Mouse (Mus musculus) hindbrain, embryonic 15.5 days (tissue): ENCODE data around the gene Sgca. TPM values are rescaled to one million over a fixed set of nuclear protein-coding genes. Genes with fewer than 3 reads are reported as not detected.
"Not testable (repeated sequence)": the region's sequence is repeated elsewhere in the genome, so short reads cannot be mapped to it uniquely, and the experiment has no call there.

Experiments used
- ATAC-seq: fragments of 200-750 bp; cut with Nextera tagmentation; 2 replicates; pipeline ENCODE4 v1.8.0; 2017; ENCODE audit warnings: low read depth, moderate number of reproducible peaks, moderate TSS enrichment; ENCODE audit not compliant: low FRiP score
- H3K27ac ChIP-seq: fragments of 300-500 bp; sonication (generic); replicated peaks from 2 replicates; pipeline ENCODE4 v1.5.1; 2015; ENCODE audit warnings: mild to moderate bottlenecking, inconsistent platforms
- H3K27me3 ChIP-seq: fragments of 300-500 bp; sonication (generic); 2 replicates; pipeline ENCODE4 v1.6.1; 2015; ENCODE audit warnings: control low read depth, inconsistent platforms
- H3K36me3 ChIP-seq: fragments of 300-500 bp; sonication (generic); 2 replicates; pipeline ENCODE4 v1.6.1; 2015; ENCODE audit warnings: control low read depth, inconsistent platforms
- H3K4me1 ChIP-seq: fragments of 300-500 bp; sonication (generic); replicated peaks from 2 replicates; pipeline ENCODE4 v1.6.1; 2015; ENCODE audit warnings: control low read depth, inconsistent platforms
- H3K4me2 ChIP-seq: fragments of 300-500 bp; sonication (generic); 2 replicates; pipeline ENCODE4 v1.6.1; 2015; ENCODE audit warnings: moderate library complexity, mild to moderate bottlenecking, inconsistent platforms
- H3K4me3 ChIP-seq: fragments of 300-500 bp; sonication (generic); 2 replicates; pipeline ENCODE4 v1.5.1; 2015; ENCODE audit warnings: mild to moderate bottlenecking, inconsistent platforms
- H3K9ac ChIP-seq: fragments of 300-500 bp; sonication (generic); 2 replicates; pipeline ENCODE4 v1.6.1; 2015; ENCODE audit warnings: inconsistent platforms
- H3K9me3 ChIP-seq: fragments of 300-500 bp; sonication (generic); 2 replicates; pipeline ENCODE4 v1.6.1; 2016; ENCODE audit warnings: control low read depth, inconsistent platforms
- WGBS: fragments of 180-500 bp; shearing (Covaris S2); methylation state at CpG from one replicate; pipeline ENCODE4 v1.1.7; 2015; 5-methylcytosine and 5-hydroxymethylcytosine counted together
- polyA plus RNA-seq: library from polyadenylated mRNA; unstranded; fragments of >200 nt; fragmentation: Nextera tagmentation; extraction: Ambion mirVana; gene quantifications from 2 replicates; pipeline ENCODE4 v1.2.1, GENCODE M21; 2015

The Sgca gene
- polyA plus RNA-seq = 0.19 TPM in 1 of 2 replicates, not detected in the other

DNA sequence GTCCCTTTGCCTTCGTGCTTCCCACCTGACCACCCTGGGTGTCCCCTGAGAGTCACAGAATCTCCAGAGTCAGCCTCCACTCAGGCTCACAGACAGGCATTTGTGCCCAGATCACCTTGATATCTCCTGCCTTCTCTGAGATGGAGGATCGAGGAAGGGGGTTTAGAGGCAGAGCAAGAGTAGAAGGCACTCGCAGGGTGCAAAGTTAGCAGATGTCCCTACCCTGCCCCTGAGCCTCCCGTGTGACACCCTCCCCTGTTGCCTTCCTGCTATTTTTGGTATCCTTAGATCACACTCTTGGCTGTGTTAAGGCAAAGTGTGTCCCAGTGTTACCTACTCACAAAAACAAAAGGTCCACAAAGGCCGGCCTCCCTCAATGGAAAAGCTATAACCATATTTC is at the start of gene Sgca:
Gene Sgca (minus strand): TSS at position 129 of the 400 bp plus-strand sequence.
- H3K4me2 ChIP-seq = no peak within 1 kb of the TSS
- H3K4me3 ChIP-seq = no peak within 1 kb of the TSS
- H3K4me1 ChIP-seq = peaks cover 20% of the 10 kb centered on the region
- no peaks in the 10 kb centered on the region for H3K9me3 ChIP-seq
- no peak within 1 kb of the TSS for H3K27ac ChIP-seq
- H3K36me3 ChIP-seq = no peaks in the 10 kb centered on the region
- ATAC-seq = no peak
- H3K9ac ChIP-seq = no peak within 1 kb of the TSS
- 70% methylated on average over 5 of the region's 5 CpGs for WGBS
- H3K27me3 ChIP-seq = peaks cover under 1% of the 10 kb centered on the region; the same call in 1 of the 2 replicates

DNA sequence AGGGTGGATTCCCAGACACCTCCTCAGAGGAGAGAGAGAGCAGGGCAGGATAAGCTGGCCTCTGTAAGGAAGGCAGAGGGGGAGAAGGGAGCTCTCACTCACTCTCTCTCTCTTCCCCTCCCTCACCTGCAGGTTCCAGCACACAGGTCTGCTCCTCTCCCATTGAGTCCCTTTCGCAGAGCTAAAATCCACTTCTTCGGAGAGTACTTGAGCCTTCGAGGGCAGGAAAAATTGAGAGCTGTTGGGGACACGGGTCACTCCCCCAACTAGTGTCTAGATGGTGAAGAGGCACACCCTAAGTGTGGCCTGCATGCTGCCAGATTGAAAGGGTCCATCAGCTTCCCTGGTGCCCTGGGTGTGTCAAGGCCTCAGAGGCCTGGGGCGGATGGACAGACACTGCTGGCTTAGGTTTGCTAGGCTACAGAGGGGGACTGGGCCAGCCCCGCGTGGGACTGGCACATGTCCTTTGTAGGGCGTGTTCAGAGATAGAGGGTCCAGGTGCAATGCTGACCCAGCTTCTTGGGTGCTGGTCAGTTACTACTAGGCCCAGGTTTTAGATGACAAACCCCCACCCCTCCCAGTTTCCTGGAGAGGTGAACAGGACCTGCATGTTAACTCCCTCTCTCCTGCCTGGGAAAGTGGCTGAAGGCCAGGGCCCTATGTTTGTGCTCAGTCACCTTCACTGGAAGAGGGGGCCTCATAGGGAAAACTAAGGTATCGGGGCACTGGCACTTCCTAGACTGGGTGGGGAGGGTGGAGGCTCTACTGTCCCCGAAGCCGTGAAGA is 49.3 kb upstream of the Sgca start:
- Histone ChIP-seq H3K4me3 (no peak overlapping the region), H3K4me1 (peaks cover 25% of the 10 kb centered on the region), H3K36me3 (peaks cover 51% of the 10 kb centered on the region), H3K9me3 (no peaks in the 10 kb centered on the region), H3K27ac (peak overlapping the region; percentile 63), H3K27me3 (no peaks in the 10 kb centered on the region), H3K4me2 (no peak overlapping the region), H3K9ac (no peak overlapping the region)
- WGBS = 85% methylated on average over 11 of the region's 11 CpGs
- ATAC-seq = no peak

DNA sequence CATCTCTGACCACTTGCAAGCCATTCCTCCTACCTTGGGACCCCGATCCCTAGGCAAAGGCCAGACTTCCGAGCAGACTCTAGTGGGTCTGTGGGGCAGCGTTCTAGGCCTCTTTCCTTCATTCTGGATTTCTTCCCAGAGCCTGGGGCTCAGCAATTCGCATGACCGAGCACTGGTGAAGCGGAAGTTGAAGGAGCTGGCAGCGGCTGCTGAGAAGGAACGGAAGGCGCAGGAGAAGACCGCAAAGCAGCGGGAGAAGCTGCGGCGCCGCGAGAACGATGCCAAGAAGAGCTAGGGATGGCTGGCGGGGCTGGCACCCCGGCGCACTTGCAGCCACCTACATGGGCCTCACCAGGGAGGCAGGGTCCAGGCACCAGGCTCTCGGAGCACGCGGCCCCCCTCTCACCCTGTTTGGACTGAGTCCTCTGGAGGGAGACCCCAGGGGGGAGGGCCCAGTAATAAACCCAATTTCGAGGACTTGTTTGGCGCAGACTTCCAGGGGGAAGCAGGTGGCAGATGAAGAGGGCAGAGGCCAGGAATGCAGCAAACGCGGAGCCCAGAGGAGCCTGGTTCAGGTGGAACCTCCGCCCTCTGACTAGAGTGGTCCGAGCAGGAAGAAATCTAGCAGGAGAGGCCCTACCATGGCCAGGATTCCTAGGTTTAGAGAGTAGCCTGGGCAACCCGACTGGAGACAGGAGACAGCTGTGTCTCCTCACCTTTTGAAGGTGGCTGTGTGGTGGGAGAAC is 48.5 kb upstream of the Sgca start:
- Histone ChIP-seq H3K4me3 (no peak overlapping the region), H3K4me1 (peaks cover 30% of the 10 kb centered on the region), H3K36me3 (peaks cover 58% of the 10 kb centered on the region), H3K4me2 (no peak overlapping the region), H3K9ac (no peak overlapping the region), H3K27ac (peak overlapping the region; percentile 63), H3K27me3 (no peaks in the 10 kb centered on the region), H3K9me3 (no peaks in the 10 kb centered on the region)
- WGBS = 55% methylated on average over 29 of the region's 29 CpGs
- no peak for ATAC-seq

DNA sequence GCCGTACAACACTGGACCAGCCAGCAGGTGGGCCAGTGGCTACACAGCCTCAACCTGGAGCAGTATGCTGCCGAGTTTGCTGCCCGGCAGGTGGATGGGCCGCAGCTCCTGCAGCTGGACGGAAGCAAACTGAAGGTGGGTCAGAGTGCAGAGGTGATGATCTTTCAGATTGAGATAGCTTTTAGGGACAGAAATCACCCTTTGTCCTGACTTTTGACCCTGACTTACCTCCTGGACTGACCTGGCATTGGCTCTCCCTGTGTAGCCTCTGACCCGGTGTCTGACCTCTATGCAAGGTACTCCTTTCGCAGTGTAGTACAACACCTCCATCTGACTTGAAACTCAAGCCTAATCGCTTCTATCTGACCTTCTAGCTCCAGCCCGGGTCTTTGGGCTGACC is 47.4 kb upstream of the Sgca start:
- 94% methylated on average over 9 of the region's 9 CpGs for WGBS
- Histone ChIP-seq H3K9me3 (no peaks in the 10 kb centered on the region), H3K4me3 (no peak overlapping the region), H3K36me3 (peaks cover 68% of the 10 kb centered on the region), H3K9ac (no peak overlapping the region), H3K27ac (no peak overlapping the region), H3K27me3 (no peaks in the 10 kb centered on the region), H3K4me1 (peaks cover 30% of the 10 kb centered on the region), H3K4me2 (no peak overlapping the region)
- ATAC-seq = no peak

DNA sequence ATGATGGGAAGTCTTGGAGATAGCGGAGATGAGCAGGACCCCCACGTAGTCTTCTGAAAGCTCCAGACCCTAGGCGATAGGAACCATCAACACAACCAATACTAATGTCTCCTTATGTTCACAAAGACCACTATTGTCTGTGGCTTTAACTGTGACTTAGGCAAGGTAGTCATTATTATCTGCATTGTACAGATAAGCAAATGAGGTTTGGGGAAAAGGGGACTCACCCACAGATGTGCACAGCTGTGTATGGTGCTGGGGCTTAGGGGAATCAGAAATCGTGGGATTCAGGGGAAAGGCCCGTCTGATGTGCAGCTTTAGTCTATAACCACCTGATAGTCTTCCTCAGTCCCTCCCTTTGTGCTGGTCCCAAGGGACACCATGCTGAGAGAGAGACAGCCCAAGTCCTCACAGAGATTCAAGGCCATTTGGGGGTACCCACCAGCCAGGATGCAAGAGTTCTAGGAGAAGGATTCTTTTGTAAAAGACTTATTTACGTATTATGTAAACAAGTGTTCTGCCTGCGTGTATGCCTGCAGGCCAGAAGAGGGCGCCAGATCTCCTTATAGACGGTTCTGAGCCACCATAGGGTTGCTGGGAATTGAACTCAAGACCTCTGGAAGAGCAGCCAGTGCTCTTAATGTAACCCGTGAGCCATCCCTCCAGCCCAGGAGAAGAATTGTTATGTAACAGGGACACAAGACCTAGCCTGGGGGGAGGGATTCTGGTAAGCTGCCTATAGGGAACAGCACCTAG is 46.3 kb upstream of the Sgca start:
- no peak overlapping the region for H3K27ac ChIP-seq
- no peak overlapping the region for H3K9ac ChIP-seq
- H3K4me1 ChIP-seq = peaks cover 20% of the 10 kb centered on the region
- H3K9me3 ChIP-seq = no peaks in the 10 kb centered on the region
- peaks cover 68% of the 10 kb centered on the region for H3K36me3 ChIP-seq
- WGBS = 82% methylated on average over 10 of the region's 10 CpGs
- no peaks in the 10 kb centered on the region for H3K27me3 ChIP-seq
- no peak overlapping the region for H3K4me2 ChIP-seq
- H3K4me3 ChIP-seq = no peak overlapping the region
- no peak for ATAC-seq

GRCm38 (mm10) chr11:95015484-95015883 is 39.4 kb upstream of the Sgca start:
- Histone ChIP-seq H3K9me3 (no peaks in the 10 kb centered on the region), H3K27ac (no peak overlapping the region), H3K27me3 (no peaks in the 10 kb centered on the region), H3K4me2 (no peak overlapping the region), H3K4me1 (peaks cover 46% of the 10 kb centered on the region), H3K9ac (no peak overlapping the region), H3K4me3 (no peak overlapping the region), H3K36me3 (peaks cover 38% of the 10 kb centered on the region)
- no peak for ATAC-seq
- WGBS = 75% methylated on average over 3 of the region's 3 CpGs

- peak overlapping the region; percentile 76 for H3K4me3 ChIP-seq
- no peaks in the 10 kb centered on the region for H3K27me3 ChIP-seq
- peak overlapping the region; percentile 93; the same call in 1 of the 2 replicates for H3K9ac ChIP-seq
- H3K9me3 ChIP-seq = no peaks in the 10 kb centered on the region
- peaks cover 61% of the 10 kb centered on the region for H3K4me1 ChIP-seq
- WGBS = 31% methylated on average over 3 of the region's 3 CpGs
- peaks cover 20% of the 10 kb centered on the region; the same call in 1 of the 2 replicates for H3K36me3 ChIP-seq
- no peak for ATAC-seq
- H3K4me2 ChIP-seq = peak overlapping the region; percentile 92
- peak overlapping the region; percentile 95 for H3K27ac ChIP-seq
Observed at GRCm38 (mm10) chr11:95012487-95012886, 36.4 kb upstream of the Sgca start.

GRCm38 (mm10) chr11:95012075-95012474 is 35.9 kb upstream of the Sgca start:
- H3K4me1 ChIP-seq = peaks cover 65% of the 10 kb centered on the region
- ATAC-seq = no peak
- H3K36me3 ChIP-seq = peaks cover 20% of the 10 kb centered on the region; the same call in 1 of the 2 replicates
- H3K4me2 ChIP-seq = peak overlapping the region; percentile 92
- peak overlapping the region; percentile 93 for H3K9ac ChIP-seq
- peak overlapping the region; percentile 95 for H3K27ac ChIP-seq
- peak overlapping the region; percentile 76 for H3K4me3 ChIP-seq
- H3K27me3 ChIP-seq = no peaks in the 10 kb centered on the region
- H3K9me3 ChIP-seq = no peaks in the 10 kb centered on the region
- WGBS = 44% methylated on average over 3 of the region's 3 CpGs

- Histone ChIP-seq H3K4me1 (peaks cover 72% of the 10 kb centered on the region), H3K9ac (peak overlapping the region; percentile 93), H3K4me2 (peak overlapping the region; percentile 92), H3K36me3 (peaks cover 20% of the 10 kb centered on the region; the same call in 1 of the 2 replicates), H3K4me3 (peak overlapping the region; percentile 76), H3K9me3 (no peaks in the 10 kb centered on the region), H3K27me3 (no peaks in the 10 kb centered on the region), H3K27ac (peak overlapping the region; percentile 95)
- no peak for ATAC-seq
- 23% methylated on average over 1 of the region's 1 CpGs for WGBS
Observed at GRCm38 (mm10) chr11:95011416-95011815, 35.3 kb upstream of the Sgca start.

DNA sequence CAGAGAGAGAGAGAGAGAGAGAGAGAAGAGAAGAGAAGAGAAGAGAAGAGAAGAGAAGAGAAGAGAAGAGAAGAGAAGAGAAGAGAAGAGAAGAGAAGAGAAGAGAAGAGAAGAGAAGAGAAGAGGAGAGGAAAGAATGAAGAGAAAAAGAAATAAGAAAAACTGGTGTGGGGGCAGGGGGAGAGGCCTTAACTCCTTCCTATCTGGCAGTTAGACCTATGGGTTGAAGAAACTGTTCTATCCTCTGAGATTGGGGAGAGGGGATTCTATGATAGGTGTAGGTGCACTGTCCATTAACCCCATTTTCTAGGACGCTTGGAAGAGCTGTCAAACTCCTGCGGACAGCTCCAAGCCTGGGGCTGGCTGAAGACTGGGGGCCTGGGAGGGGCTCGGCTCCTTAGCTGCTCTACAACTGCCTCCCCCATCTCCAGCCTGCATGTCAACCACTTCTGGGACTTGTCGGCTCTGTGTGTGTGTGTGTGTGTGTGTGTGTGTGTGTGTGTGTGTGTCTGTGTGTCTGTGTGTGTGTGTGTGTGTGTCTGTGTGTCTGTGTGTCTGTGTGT is 34.8 kb upstream of the Sgca start:
- H3K9me3 ChIP-seq, H3K27me3 ChIP-seq, ATAC-seq: not testable (repeated sequence)
- Histone ChIP-seq H3K36me3 (peaks cover 16% of the 10 kb centered on the region; the same call in 1 of the 2 replicates), H3K4me2 (peak overlapping the region; percentile 92), H3K4me1 (peaks cover 74% of the 10 kb centered on the region), H3K27ac (peak overlapping the region; percentile 95), H3K9ac (peak overlapping the region; percentile 93), H3K4me3 (peak overlapping the region; percentile 76)
- 6% methylated on average over 4 of the region's 4 CpGs for WGBS

- Histone ChIP-seq H3K36me3 (peaks cover 11% of the 10 kb centered on the region; the same call in 1 of the 2 replicates), H3K9me3 (no peaks in the 10 kb centered on the region), H3K27me3 (no peaks in the 10 kb centered on the region), H3K27ac (peak overlapping the region; percentile 95), H3K4me1 (peaks cover 70% of the 10 kb centered on the region), H3K4me3 (peak overlapping the region; percentile 76), H3K9ac (peak overlapping the region; percentile 93), H3K4me2 (peak overlapping the region; percentile 92)
- 0% methylated on average over 32 of the region's 40 CpGs for WGBS
- ATAC-seq = peak; percentile 35; the same call in 1 of the 2 replicates
Observed at GRCm38 (mm10) chr11:95010141-95010739, 34.1 kb upstream of the Sgca start.
